11 mouse cellular contexts compared by ENCODE assay signal in genomic region chr13:98502236-98502812, GRCm38 (mm10). TPM values are rescaled to one million over a fixed set of nuclear protein-coding genes. Genes with fewer than 3 reads are reported as not detected.
A peak's percentile ranks its signal among the peaks of the same experiment; 100 is the strongest.
DNase-seq lines count a peak whose midpoint lies in the region; ATAC-seq lines count a peak whose summit lies in the region.
"Had no signal": no experiment of that assay in that cellular context is flagged by ENCODE, and none has a peak within 500 bp of the region (broad histone marks: within the 10 kb centered on the region; RNA-seq: fewer than 3 reads in every experiment).

No protein-coding gene starts in this region.

- H3K27me3 ChIP-seq in liver, embryonic 11.5 days (replicated peaks; ENCODE audit: control insufficient read depth, insufficient read depth, low read length) = peaks cover 100% of the 10 kb centered on the region
- H3K27me3 ChIP-seq in intestine, embryonic 15.5 days (replicated peaks) = peaks cover 80% of the 10 kb centered on the region
- H3K27me3 ChIP-seq in neural tube, embryonic 14.5 days (ENCODE audit: control insufficient read depth, insufficient read depth, low read length) = peaks cover 65% of the 10 kb centered on the region

- H3K4me3 ChIP-seq in liver, embryonic 11.5 days (ENCODE audit: low read depth, low read length) = no peak overlapping the region
- H3K4me3 ChIP-seq in intestine, embryonic 15.5 days (replicated peaks) = peak overlapping the region; percentile 24; the same call in 1 of the 2 replicates
- no peak overlapping the region for H3K4me3 ChIP-seq in neural tube, embryonic 14.5 days (ENCODE audit: low read depth, low read length)

- H3K9me3 ChIP-seq in liver, embryonic 11.5 days (ENCODE audit: control insufficient read depth, low read length) = no peaks in the 10 kb centered on the region
- no peaks in the 10 kb centered on the region for H3K9me3 ChIP-seq in intestine, embryonic 15.5 days
- H3K9me3 ChIP-seq in neural tube, embryonic 14.5 days (ENCODE audit: control insufficient read depth, low read length) = no peaks in the 10 kb centered on the region

- H3K4me2 ChIP-seq in liver, embryonic 11.5 days = peak overlapping the region; percentile 43
- peak overlapping the region; percentile 53 for H3K4me2 ChIP-seq in intestine, embryonic 15.5 days (replicated peaks)
- H3K4me2 ChIP-seq in neural tube, embryonic 14.5 days (ENCODE audit: low read depth, low read length) = peak overlapping the region; percentile 22; the same call in 1 of the 2 replicates

- no peak for ATAC-seq in liver, embryonic 11.5 days (replicated peaks; ENCODE audit: low FRiP score)
- ATAC-seq in intestine, embryonic 15.5 days = no peak
- ATAC-seq in neural tube, embryonic 14.5 days (ENCODE audit: low read depth) = no peak

- DNase-seq in embryo, embryonic 11 days = peak; percentile 46
- DNase-seq in embryo, embryonic 10.5 days (ENCODE audit: low spot score) = no peak
- DNase-seq in liver, embryonic 11.5 days (ENCODE audit: low spot score) = no peak
- no peak for DNase-seq in liver
- no peak for DNase-seq in spleen, adult 12 weeks (ENCODE audit: low spot score)
- DNase-seq in thymus, adult 18-20 months = no peak
- DNase-seq: kidney, adult 8-10 months; lung, adult 18-20 months; retina, postnatal 1 day had no signal

- no peak overlapping the region for H3K9ac ChIP-seq in liver, embryonic 11.5 days (ENCODE audit: low read depth, low read length)
- no peak overlapping the region for H3K9ac ChIP-seq in intestine, embryonic 15.5 days
- H3K9ac ChIP-seq in neural tube, embryonic 14.5 days (replicated peaks; ENCODE audit: low read depth, low read length) = no peak overlapping the region

- H3K4me1 ChIP-seq in liver, embryonic 11.5 days (replicated peaks; ENCODE audit: control insufficient read depth, insufficient read depth, low read length) = 0 out of 2 replicates have a peak, but pooled peaks cover 3% of the 10 kb centered on the region
- H3K4me1 ChIP-seq in intestine, embryonic 15.5 days (replicated peaks) = peaks cover 17% of the 10 kb centered on the region
- peaks cover 4% of the 10 kb centered on the region; the same call in 1 of the 2 replicates for H3K4me1 ChIP-seq in neural tube, embryonic 14.5 days (ENCODE audit: control insufficient read depth, insufficient read depth, low read length)

- no peak overlapping the region for H3K27ac ChIP-seq in liver, embryonic 11.5 days (ENCODE audit: low read depth, low read length)
- H3K27ac ChIP-seq in intestine, embryonic 15.5 days = no peak overlapping the region
- no peak overlapping the region for H3K27ac ChIP-seq in neural tube, embryonic 14.5 days (ENCODE audit: low read depth, low read length)

- H3K36me3 ChIP-seq in liver, embryonic 11.5 days (ENCODE audit: control insufficient read depth, insufficient read depth, low read length) = no peaks in the 10 kb centered on the region
- H3K36me3 ChIP-seq in intestine, embryonic 15.5 days = no peaks in the 10 kb centered on the region
- H3K36me3 ChIP-seq in neural tube, embryonic 14.5 days (ENCODE audit: control insufficient read depth, insufficient read depth, low read length) = no peaks in the 10 kb centered on the region

- 2% methylated on average over 16 of the region's 16 CpGs for WGBS in liver, embryonic 11.5 days
- WGBS in intestine, embryonic 15.5 days = 8% methylated on average over 16 of the region's 16 CpGs
- 2% methylated on average over 16 of the region's 16 CpGs for WGBS in neural tube, embryonic 14.5 days

RNA-seq across cellular contexts. Expression of gene Gm10320, which starts 10.5 kb away (rescaled TPM):
- polyA plus RNA-seq in liver, embryonic 11.5 days (2014; fragmentation: Nextera tagmentation; extraction: Ambion mirVana) = 1.9 and 2.0 TPM in 2 replicates
- 1.8 TPM in 2 replicates for polyA plus RNA-seq in intestine, embryonic 15.5 days (2015; fragmentation: Nextera tagmentation; extraction: Ambion mirVana)
- 0.59 and 0.86 TPM in 2 replicates for polyA plus RNA-seq in neural tube, embryonic 14.5 days (2014; fragmentation: Nextera tagmentation; extraction: Ambion mirVana)
